Comparison of ENCODE assay signal across 28 mouse cellular contexts in the genomic region with DNA sequence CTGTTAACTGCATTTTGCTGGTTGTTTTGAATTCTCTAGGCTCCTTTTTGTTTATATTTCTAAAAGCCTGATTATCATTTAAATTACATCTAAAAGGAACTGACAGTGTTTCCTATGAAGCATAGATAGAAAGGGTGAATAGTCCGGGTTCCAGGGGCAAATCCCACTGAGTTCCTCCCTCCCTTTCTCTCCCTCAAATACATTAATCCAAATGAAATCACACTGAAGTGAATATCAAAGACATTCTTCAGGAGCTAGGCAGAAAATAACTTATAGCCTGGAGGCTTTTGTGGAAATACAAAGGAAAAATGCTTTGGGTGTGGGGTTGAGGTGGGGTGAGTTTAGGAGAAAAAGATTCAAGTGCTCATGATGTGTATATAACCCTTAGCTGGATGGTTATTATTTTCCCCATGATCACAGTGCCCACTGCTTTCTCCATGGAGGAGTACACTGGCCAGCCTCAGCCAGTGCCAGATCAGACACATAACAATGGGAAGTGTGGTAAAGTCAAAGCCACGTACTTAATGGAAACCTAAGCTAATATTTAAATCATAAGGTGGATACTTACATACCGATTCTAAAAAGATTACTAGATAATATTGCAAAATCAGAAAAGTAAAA.
DNase-seq lines count a peak whose midpoint lies in the region; ATAC-seq and TF ChIP-seq lines count a peak whose summit lies in the region.
"Had no signal": no experiment of that assay in that cellular context is flagged by ENCODE, and none has a peak within 500 bp of the region (broad histone marks: within the 10 kb centered on the region; RNA-seq: fewer than 3 reads in every experiment).

No protein-coding gene starts in this region.

- no peak overlapping the region for H3K9ac ChIP-seq in forebrain, embryonic 14.5 days (ENCODE audit: low read length)
- no peak overlapping the region for H3K9ac ChIP-seq in forebrain, postnatal 0 days
- no peak overlapping the region for H3K9ac ChIP-seq in midbrain, embryonic 14.5 days (replicated peaks; ENCODE audit: low read length)
- H3K9ac ChIP-seq in midbrain, postnatal 0 days (replicated peaks; ENCODE audit: low read length, poor library complexity, severe bottlenecking) = no peak overlapping the region
- H3K9ac ChIP-seq: embryonic facial prominence, embryonic 13.5 days; embryonic facial prominence, embryonic 15.5 days; forebrain, embryonic 12.5 days; forebrain, embryonic 15.5 days had no signal

- no peak overlapping the region for H3K4me3 ChIP-seq in forebrain, embryonic 14.5 days (ENCODE audit: low read depth, low read length)
- H3K4me3 ChIP-seq in forebrain, postnatal 0 days (ENCODE audit: low read depth, low read length) = no peak overlapping the region
- H3K4me3 ChIP-seq in midbrain, embryonic 14.5 days (replicated peaks; ENCODE audit: low read depth, low read length) = no peak overlapping the region
- H3K4me3 ChIP-seq in midbrain, postnatal 0 days (ENCODE audit: low read depth, low read length) = no peak overlapping the region
- H3K4me3 ChIP-seq: embryonic facial prominence, embryonic 13.5 days; embryonic facial prominence, embryonic 15.5 days; erythroblast, embryonic 14.5 days; forebrain, embryonic 10.5 days; forebrain, embryonic 12.5 days; forebrain, embryonic 15.5 days had no signal

- no peaks in the 10 kb centered on the region for H3K27me3 ChIP-seq in forebrain, embryonic 14.5 days (replicated peaks; ENCODE audit: control insufficient read depth, insufficient read depth, low read length)
- no peaks in the 10 kb centered on the region for H3K27me3 ChIP-seq in forebrain, postnatal 0 days (ENCODE audit: insufficient read depth, low read length)
- no peaks in the 10 kb centered on the region for H3K27me3 ChIP-seq in midbrain, embryonic 14.5 days (ENCODE audit: control insufficient read depth, insufficient read depth, low read length)
- no peaks in the 10 kb centered on the region for H3K27me3 ChIP-seq in midbrain, postnatal 0 days (ENCODE audit: insufficient read depth, low read length)
- H3K27me3 ChIP-seq: CH12.LX; embryonic facial prominence, embryonic 13.5 days; embryonic facial prominence, embryonic 15.5 days; forebrain, embryonic 12.5 days; forebrain, embryonic 15.5 days; Patski had no signal

- TF ChIP-seq POLR2A in brain, embryonic 14.5 days (IDR thresholded peaks at IDR 0.05; ENCODE audit: borderline replicate concordance, extremely low read depth, insufficient read depth, insufficient read length, poor library complexity, severe bottlenecking) = no peak

- H3K36me3 ChIP-seq in forebrain, embryonic 14.5 days (ENCODE audit: control insufficient read depth, insufficient read depth, low read length) = no peaks in the 10 kb centered on the region
- H3K36me3 ChIP-seq in forebrain, postnatal 0 days (ENCODE audit: insufficient read depth) = no peaks in the 10 kb centered on the region
- H3K36me3 ChIP-seq in midbrain, embryonic 14.5 days (ENCODE audit: control insufficient read depth, insufficient read depth, low read length) = no peaks in the 10 kb centered on the region
- H3K36me3 ChIP-seq in midbrain, postnatal 0 days (ENCODE audit: insufficient read depth, low read length) = no peaks in the 10 kb centered on the region
- H3K36me3 ChIP-seq: embryonic facial prominence, embryonic 13.5 days; embryonic facial prominence, embryonic 15.5 days; forebrain, embryonic 10.5 days; forebrain, embryonic 12.5 days; forebrain, embryonic 15.5 days; G1E had no signal

- no peaks in the 10 kb centered on the region for H3K9me3 ChIP-seq in forebrain, embryonic 14.5 days (replicated peaks; ENCODE audit: control insufficient read depth, low read length)
- H3K9me3 ChIP-seq in forebrain, postnatal 0 days (ENCODE audit: low read length) = no peaks in the 10 kb centered on the region
- H3K9me3 ChIP-seq in midbrain, embryonic 14.5 days (ENCODE audit: control insufficient read depth, low read length) = no peaks in the 10 kb centered on the region
- H3K9me3 ChIP-seq in midbrain, postnatal 0 days (ENCODE audit: low read length) = no peaks in the 10 kb centered on the region
- H3K9me3 ChIP-seq: embryonic facial prominence, embryonic 13.5 days; embryonic facial prominence, embryonic 15.5 days; forebrain, embryonic 10.5 days; forebrain, embryonic 12.5 days; forebrain, embryonic 15.5 days; G1E had no signal

- no peak for ATAC-seq in forebrain, embryonic 14.5 days
- no peak for ATAC-seq in forebrain, postnatal 0 days
- ATAC-seq in midbrain, embryonic 14.5 days (ENCODE audit: low FRiP score, low TSS enrichment) = no peak
- ATAC-seq in midbrain, postnatal 0 days (ENCODE audit: low FRiP score) = no peak
- ATAC-seq: activated CD4-positive, CD25-positive, alpha-beta regulatory T cell, adult 4 months; CD4-positive, CD25-positive, alpha-beta regulatory T cell, adult 4 months; forebrain, embryonic 15.5 days; Patski had no signal

- H3K4me2 ChIP-seq in forebrain, embryonic 14.5 days (ENCODE audit: low read length) = no peak overlapping the region
- H3K4me2 ChIP-seq in forebrain, postnatal 0 days (ENCODE audit: low read depth) = no peak overlapping the region
- no peak overlapping the region for H3K4me2 ChIP-seq in midbrain, embryonic 14.5 days (ENCODE audit: low read length)
- no peak overlapping the region for H3K4me2 ChIP-seq in midbrain, postnatal 0 days (ENCODE audit: low read depth, low read length, poor library complexity, severe bottlenecking)
- H3K4me2 ChIP-seq: embryonic facial prominence, embryonic 13.5 days; embryonic facial prominence, embryonic 15.5 days; forebrain, embryonic 12.5 days; forebrain, embryonic 15.5 days had no signal

- WGBS in forebrain, embryonic 14.5 days = 62% methylated on average over 3 of the region's 3 CpGs
- WGBS in forebrain, postnatal 0 days = 52% methylated on average over 3 of the region's 3 CpGs
- 52% methylated on average over 3 of the region's 3 CpGs for WGBS in midbrain, embryonic 14.5 days
- 40% methylated on average over 3 of the region's 3 CpGs for WGBS in midbrain, postnatal 0 days

- no peak overlapping the region for H3K27ac ChIP-seq in forebrain, embryonic 14.5 days (ENCODE audit: low read depth, low read length)
- H3K27ac ChIP-seq in forebrain, postnatal 0 days (ENCODE audit: low read depth, low read length) = no peak overlapping the region
- 0 out of 2 replicates have a peak overlapping the region, but pooled peaks have one; percentile 20 for H3K27ac ChIP-seq in midbrain, embryonic 14.5 days (replicated peaks; ENCODE audit: low read depth, low read length)
- no peak overlapping the region for H3K27ac ChIP-seq in midbrain, postnatal 0 days (ENCODE audit: low read depth, low read length)
- H3K27ac ChIP-seq: embryonic facial prominence, embryonic 13.5 days; embryonic facial prominence, embryonic 15.5 days; forebrain, embryonic 10.5 days; forebrain, embryonic 12.5 days; forebrain, embryonic 15.5 days had no signal

- H3K4me1 ChIP-seq in forebrain, embryonic 14.5 days (ENCODE audit: control insufficient read depth, insufficient read depth, low read length) = no peaks in the 10 kb centered on the region
- no peaks in the 10 kb centered on the region for H3K4me1 ChIP-seq in forebrain, postnatal 0 days (ENCODE audit: insufficient read depth)
- H3K4me1 ChIP-seq in midbrain, embryonic 14.5 days (ENCODE audit: control insufficient read depth, insufficient read depth, low read length) = no peaks in the 10 kb centered on the region
- H3K4me1 ChIP-seq in midbrain, postnatal 0 days (ENCODE audit: insufficient read depth, low read length) = no peaks in the 10 kb centered on the region
- H3K4me1 ChIP-seq: embryonic facial prominence, embryonic 13.5 days; embryonic facial prominence, embryonic 15.5 days; forebrain, embryonic 10.5 days; forebrain, embryonic 12.5 days; forebrain, embryonic 15.5 days had no signal

- TF ChIP-seq CTCF in forebrain, postnatal 0 days (IDR thresholded peaks at IDR 0.05; ENCODE audit: low read depth) = no peak
- no peak for TF ChIP-seq CTCF in midbrain, postnatal 0 days (IDR thresholded peaks at IDR 0.05)
- no peak for TF ChIP-seq CTCF in brain, embryonic 14.5 days (IDR thresholded peaks at IDR 0.05; ENCODE audit: borderline replicate concordance, extremely low read depth, insufficient read depth, insufficient read length)

- DNase-seq in forebrain, embryonic 14.5 days (ENCODE audit: low spot score) = peak; percentile 6
- DNase-seq in forebrain, postnatal 0 days = no peak
- DNase-seq in midbrain, embryonic 14.5 days = peak; percentile 23
- DNase-seq in midbrain, postnatal 0 days (ENCODE audit: low spot score) = no peak
- peak; percentile 32 for DNase-seq in brain, embryonic 14.5 days (ENCODE audit: low read depth)
- no peak for DNase-seq in lung, postnatal 14 days
- DNase-seq: adrenal gland, adult 8-10 months; adrenal gland, postnatal 14 days; adrenal gland, postnatal 36 days; B cell, adult 2 months; cerebellum, adult 11 months; cerebellum, adult 18-20 months; cerebellum, adult 8-10 months; cerebellum, adult 9-11 months; cerebellum, postnatal 14 days; cerebellum, postnatal 36 days; embryo, embryonic 11 days had no signal

Comparison
In these comparisons a context has a peak if more than half of its experiments do, and no peak if none do; other contexts are left out.
1. DNase-seq: peak in forebrain, embryonic 14.5 days (single experiment), midbrain, embryonic 14.5 days (single experiment) and brain, embryonic 14.5 days (single experiment); none in forebrain, postnatal 0 days (single experiment), midbrain, postnatal 0 days (single experiment) and lung, postnatal 14 days (single experiment).